Mouse (Mus musculus) heart, postnatal 0 days (tissue): ENCODE results near the gene Parva.

Experiments used
- CTCF ChIP-seq: IDR thresholded peaks from 2 replicates; pipeline ENCODE4 v1.5.1; 2016; ENCODE audit warnings: antibody characterized with exemption, control low read depth, low read depth
- EP300 ChIP-seq: IDR thresholded peaks from 2 replicates; pipeline ENCODE4 v1.6.1; 2016; ENCODE audit warnings: antibody characterized with exemption, low read depth

- TF ChIP-seq CTCF (no peak), EP300 (no peak)
Observed at GRCm38 (mm10) chr7:112599650-112600049, 172.3 kb downstream of the Parva start.
